Mouse (Mus musculus) kidney, adult 11 months (tissue): ENCODE measurements around the gene Trmt44.

ENCODE experiments used
- DNase-seq: peaks from one replicate; pipeline ENCODE4 v3.0.0; 2022

The Trmt44 gene

GRCm38 (mm10) chr5:35539576-35539975, 35.3 kb downstream of the Trmt44 start:
- DNase-seq = no peak

- DNase-seq = no peak
Measured at GRCm38 (mm10) chr5:35538022-35538421, 36.8 kb downstream of the Trmt44 start.

- DNase-seq = no peak
Measured at GRCm38 (mm10) chr5:35537474-35537873, 37.4 kb downstream of the Trmt44 start.

- DNase-seq = no peak
Measured at GRCm38 (mm10) chr5:35536271-35536670, 38.6 kb downstream of the Trmt44 start.

- no peak for DNase-seq
Measured at GRCm38 (mm10) chr5:35531586-35531985, 43.3 kb downstream of the Trmt44 start.

GRCm38 (mm10) chr5:35530442-35530841, 44.4 kb downstream of the Trmt44 start:
- no peak for DNase-seq

GRCm38 (mm10) chr5:35525469-35526123, 49.3 kb downstream of the Trmt44 start, which contains the start of gene Cpz:
Gene Cpz (minus strand): TSS chr5:35525698.
- DNase-seq = no peak

GRCm38 (mm10) chr5:35524381-35524780, 50.5 kb downstream of the Trmt44 start:
- DNase-seq = no peak

- no peak for DNase-seq
Measured at GRCm38 (mm10) chr5:35523735-35524134, 51.1 kb downstream of the Trmt44 start.

GRCm38 (mm10) chr5:35516781-35517180, 58.1 kb downstream of the Trmt44 start:
- DNase-seq = no peak

- DNase-seq = peak; percentile 28
Measured at GRCm38 (mm10) chr5:35510589-35510988, 64.3 kb downstream of the Trmt44 start.
